Mouse (Mus musculus) C2C12 (cell line): ENCODE data around the gene Ccdc138.

Experiments
- CTCF ChIP-seq: IDR thresholded peaks from one replicate; pipeline ENCODE4 v1.5.1; 2011; ENCODE audit not compliant: control insufficient read depth, insufficient read depth, insufficient read length
- FOSL1 ChIP-seq: IDR thresholded peaks from one replicate; pipeline ENCODE4 v1.8.0; 2011; ENCODE audit warnings: mild to moderate bottlenecking, low read length; ENCODE audit not compliant: poor library complexity, insufficient read depth, severe bottlenecking
- MAX ChIP-seq: IDR thresholded peaks from one replicate; pipeline ENCODE4 v1.6.1; 2011; ENCODE audit warnings: mild to moderate bottlenecking, control low read depth
- MYOD1 ChIP-seq: IDR thresholded peaks from one replicate; pipeline ENCODE4 v1.6.1; 2011; ENCODE audit warnings: low read depth; ENCODE audit not compliant: control insufficient read depth, insufficient read length
- MYOG ChIP-seq: IDR thresholded peaks from one replicate; pipeline ENCODE4 v1.6.1; 2011; ENCODE audit not compliant: control insufficient read depth, insufficient read length; ENCODE audit errors: extremely low read depth
- USF1 ChIP-seq: IDR thresholded peaks from one replicate; pipeline ENCODE4 v1.6.1; 2011; ENCODE audit warnings: low read depth, mild to moderate bottlenecking, control low read depth, moderate library complexity

- TF ChIP-seq MYOD1 (no peak), FOSL1 (no peak), CTCF (no peak), MYOG (no peak), MAX (no peak), USF1 (no peak)
These were observed 102.4 kb downstream of the Ccdc138 start for GRCm38 (mm10) chr10:58600151-58600550.
